Mouse (Mus musculus) hindbrain, postnatal 0 days (tissue): ENCODE data around the gene 2300003K06Rik. TPM values are rescaled to one million over a fixed set of nuclear protein-coding genes. Genes with fewer than 3 reads are reported as not detected.
"Not testable (repeated sequence)": the region's sequence is repeated elsewhere in the genome, so short reads cannot be mapped to it uniquely, and the experiment has no call there.

Experiments
- ATAC-seq: fragments of 200-750 bp; cut with Nextera tagmentation; 2 replicates; pipeline ENCODE4 v1.8.0; 2017; ENCODE audit warnings: mild to moderate bottlenecking, moderate TSS enrichment, moderate library complexity
- DNase-seq: peaks from one replicate; pipeline ENCODE4 v3.0.0-alpha.2; 2015; ENCODE audit warnings: low spot score
- H3K27ac ChIP-seq: fragments of 300-500 bp; sonication (generic); 2 replicates; pipeline ENCODE4 v1.5.1; 2014; ENCODE audit warnings: mild to moderate bottlenecking
- H3K27me3 ChIP-seq: fragments of 300-500 bp; sonication (generic); 2 replicates; pipeline ENCODE4 v1.6.1; 2014; ENCODE audit warnings: low read length, mixed read lengths; ENCODE audit not compliant: insufficient read depth
- H3K36me3 ChIP-seq: fragments of 300-500 bp; sonication (generic); 2 replicates; pipeline ENCODE4 v1.6.1; 2014; ENCODE audit warnings: low read length, mixed read lengths; ENCODE audit not compliant: insufficient read depth
- H3K4me1 ChIP-seq: fragments of 300-500 bp; sonication (generic); 2 replicates; pipeline ENCODE4 v1.6.1; 2014; ENCODE audit warnings: antibody characterized with exemption, low read length, mixed read lengths; ENCODE audit not compliant: insufficient read depth
- H3K4me2 ChIP-seq: fragments of 300-500 bp; sonication (generic); 2 replicates; pipeline ENCODE4 v1.6.1; 2014; ENCODE audit warnings: low read depth, mild to moderate bottlenecking, low read length, moderate library complexity, mixed read lengths
- H3K4me3 ChIP-seq: fragments of 300-500 bp; sonication (generic); 2 replicates; pipeline ENCODE4 v1.5.1; 2014; ENCODE audit warnings: low read length
- H3K9ac ChIP-seq: fragments of 300-500 bp; sonication (generic); replicated peaks from 2 replicates; pipeline ENCODE4 v1.6.1; 2014; ENCODE audit warnings: mild to moderate bottlenecking, low read length, moderate library complexity, mixed read lengths
- H3K9me3 ChIP-seq: fragments of 300-500 bp; sonication (generic); 2 replicates; pipeline ENCODE4 v1.6.1; 2016; ENCODE audit warnings: low read length, mixed read lengths
- CTCF ChIP-seq: IDR thresholded peaks from 2 replicates; pipeline ENCODE4 v1.5.1; 2016; ENCODE audit warnings: antibody characterized with exemption, control low read depth, low read depth
- WGBS: fragments of 180-500 bp; shearing (Covaris S2); extraction: QIAGEN DNeasy Blood & Tissue Kit; methylation state at CpG from one replicate; pipeline ENCODE4 v1.1.7; 2014; 5-methylcytosine and 5-hydroxymethylcytosine counted together
- polyA plus RNA-seq: library from polyadenylated mRNA; unstranded; fragments of >200 nt; fragmentation: Nextera tagmentation; extraction: Ambion mirVana; gene quantifications from 2 replicates; pipeline ENCODE4 v1.2.1, GENCODE M21; 2015
- total RNA-seq: library from RNA; depleted of rRNA; stranded (reverse); fragments of >200 nt; gene quantifications from 2 replicates; pipeline ENCODE4 v1.2.3, GENCODE M21; 2014

2300003K06Rik gene
- total and polyA plus RNA-seq, 2 experiments from 2014 or later, result not detected

DNA sequence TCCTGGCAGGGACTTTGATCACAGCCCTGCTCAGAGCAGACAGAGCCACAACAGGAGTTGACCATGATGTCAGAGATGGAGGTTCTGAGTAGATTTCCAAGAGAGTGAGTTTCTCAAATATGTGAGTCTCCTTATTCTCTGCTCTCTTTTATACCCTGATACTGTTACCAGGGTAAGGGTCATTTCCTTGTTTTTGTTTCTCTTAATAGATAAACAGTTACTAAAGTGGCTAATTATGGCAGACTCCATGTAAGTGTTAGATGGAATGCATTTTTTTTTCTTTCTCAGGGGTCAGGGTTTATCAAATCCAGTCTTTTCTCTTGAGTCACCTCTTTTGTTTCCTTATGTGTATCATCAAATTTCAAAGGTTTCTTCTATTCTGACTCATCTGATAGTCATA lies 13.6 kb upstream of the 2300003K06Rik start, which contains the start of gene Krtap4-16:
Gene Krtap4-16 (minus strand): TSS at position 101 of the 400 bp plus-strand sequence.
- Histone ChIP-seq H3K27me3 (no peaks in the 10 kb centered on the region), H3K9me3 (no peaks in the 10 kb centered on the region), H3K4me3 (no peak within 1 kb of the TSS), H3K27ac (no peak within 1 kb of the TSS), H3K4me1 (no peaks in the 10 kb centered on the region), H3K9ac (no peak within 1 kb of the TSS), H3K4me2 (no peak within 1 kb of the TSS), H3K36me3 (no peaks in the 10 kb centered on the region)
- no peak for TF ChIP-seq CTCF
- ATAC-seq (no peak), DNase-seq (no peak)

DNA sequence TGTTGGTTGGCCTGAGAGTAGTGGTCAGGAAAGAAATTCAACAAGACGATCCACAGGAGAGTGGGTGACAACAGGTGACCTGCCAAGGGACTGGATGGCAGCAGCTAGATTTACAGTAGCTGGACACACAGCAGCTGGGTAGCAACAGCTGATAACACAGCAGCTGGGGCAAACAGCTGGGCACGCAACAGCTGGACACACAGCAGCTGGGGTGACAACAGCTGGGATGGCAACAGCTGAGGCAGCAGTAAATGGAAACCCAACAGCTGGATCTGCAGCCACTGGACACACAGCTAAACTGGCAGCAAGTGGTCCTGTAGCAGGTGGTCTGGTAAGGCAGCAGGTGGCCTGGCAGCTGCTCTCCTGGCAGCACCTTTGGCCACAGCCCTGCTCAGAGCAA lies 8.9 kb upstream of the 2300003K06Rik start:
- Histone ChIP-seq H3K9ac (no peak overlapping the region), H3K4me2 (no peak overlapping the region), H3K9me3 (no peaks in the 10 kb centered on the region), H3K4me3 (no peak overlapping the region), H3K4me1 (no peaks in the 10 kb centered on the region), H3K36me3 (no peaks in the 10 kb centered on the region), H3K27me3 (no peaks in the 10 kb centered on the region), H3K27ac (no peak overlapping the region)
- DNase-seq, result no peak
- ATAC-seq, result no peak
- WGBS, result 84% methylated on average over 2 of the region's 2 CpGs
- TF ChIP-seq CTCF, result no peak

DNA sequence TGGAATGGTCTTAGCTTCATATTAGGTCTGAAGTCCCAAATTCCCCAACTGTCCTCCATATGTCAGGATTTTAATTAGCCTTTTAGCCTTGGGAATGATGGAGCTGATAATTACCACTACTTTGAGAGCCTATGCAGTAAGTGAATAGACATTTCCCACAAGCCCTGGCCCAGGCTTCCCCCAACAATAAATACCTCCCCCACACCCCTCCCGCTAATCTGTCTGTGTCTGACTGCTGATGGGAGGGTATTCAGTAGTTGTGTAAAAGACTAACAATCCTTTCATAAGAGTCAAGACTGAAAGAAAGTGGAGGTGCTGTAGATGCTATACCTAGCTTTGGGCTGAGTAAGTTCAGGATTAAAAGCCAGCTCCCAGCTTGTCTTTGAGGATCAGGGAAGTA lies 4.3 kb upstream of the 2300003K06Rik start:
- Histone ChIP-seq H3K36me3 (no peaks in the 10 kb centered on the region), H3K4me1 (no peaks in the 10 kb centered on the region), H3K4me3 (no peak overlapping the region), H3K27ac (no peak overlapping the region), H3K9me3 (no peaks in the 10 kb centered on the region), H3K4me2 (no peak overlapping the region), H3K9ac (no peak overlapping the region), H3K27me3 (no peaks in the 10 kb centered on the region)
- no peak for ATAC-seq
- WGBS, result 78% methylated on average over 1 of the region's 1 CpGs
- TF ChIP-seq CTCF, result no peak
- no peak for DNase-seq

DNA sequence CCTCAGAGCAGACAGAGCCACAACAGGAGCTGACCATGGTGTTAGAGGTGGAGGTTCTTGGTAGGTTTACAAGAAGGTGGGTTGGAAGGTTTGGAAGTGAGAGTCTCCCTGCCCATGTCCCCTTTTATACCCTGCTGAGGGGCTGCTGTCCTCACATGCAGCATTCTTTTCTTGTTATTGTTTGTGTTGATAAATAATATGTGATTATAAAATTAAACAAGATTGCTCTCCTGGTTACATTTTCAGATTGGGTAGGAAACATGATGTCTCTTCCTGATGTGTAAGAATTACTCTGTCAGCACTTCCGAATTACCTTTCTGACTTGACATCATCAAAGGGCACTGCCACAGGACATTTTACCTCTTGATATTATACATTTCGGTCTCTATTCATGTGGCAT lies 22.3 kb downstream of the 2300003K06Rik start, which contains the start of gene Gm11564:
Gene Gm11564 (minus strand): TSS at position 101 of the 400 bp plus-strand sequence.
- not testable (repeated sequence) for H3K27ac ChIP-seq, H3K4me3 ChIP-seq, ATAC-seq, H3K9me3 ChIP-seq, H3K9ac ChIP-seq, DNase-seq, H3K36me3 ChIP-seq, H3K4me2 ChIP-seq, H3K4me1 ChIP-seq, H3K27me3 ChIP-seq
- 95% methylated on average over 2 of the region's 2 CpGs for WGBS

DNA sequence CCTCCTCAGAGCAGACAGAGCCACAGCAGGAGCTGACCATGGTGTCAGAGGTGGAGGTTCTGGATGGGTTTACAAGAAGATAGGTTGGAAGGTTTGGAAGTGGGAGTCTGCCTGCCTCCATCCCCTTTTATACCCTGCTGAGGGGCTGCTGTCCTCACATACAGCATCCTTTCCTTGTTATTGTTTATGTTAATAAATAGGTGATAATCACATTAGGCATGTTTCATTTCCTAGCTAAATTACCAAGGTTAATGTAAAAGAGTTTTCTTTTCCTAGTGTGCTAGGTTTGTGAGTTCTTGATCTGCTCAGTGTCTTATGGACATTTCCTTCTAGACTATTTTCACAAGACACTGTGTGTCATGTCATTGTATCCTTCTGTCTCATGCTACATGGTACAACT lies 28.1 kb downstream of the 2300003K06Rik start, which contains the start of gene Krtap4-13:
Gene Krtap4-13 (minus strand): TSS at position 101 of the 400 bp plus-strand sequence.
- not testable (repeated sequence) for H3K9ac ChIP-seq, ATAC-seq, H3K4me2 ChIP-seq, H3K9me3 ChIP-seq, H3K27me3 ChIP-seq, H3K4me3 ChIP-seq, H3K27ac ChIP-seq, H3K36me3 ChIP-seq, H3K4me1 ChIP-seq, DNase-seq

DNA sequence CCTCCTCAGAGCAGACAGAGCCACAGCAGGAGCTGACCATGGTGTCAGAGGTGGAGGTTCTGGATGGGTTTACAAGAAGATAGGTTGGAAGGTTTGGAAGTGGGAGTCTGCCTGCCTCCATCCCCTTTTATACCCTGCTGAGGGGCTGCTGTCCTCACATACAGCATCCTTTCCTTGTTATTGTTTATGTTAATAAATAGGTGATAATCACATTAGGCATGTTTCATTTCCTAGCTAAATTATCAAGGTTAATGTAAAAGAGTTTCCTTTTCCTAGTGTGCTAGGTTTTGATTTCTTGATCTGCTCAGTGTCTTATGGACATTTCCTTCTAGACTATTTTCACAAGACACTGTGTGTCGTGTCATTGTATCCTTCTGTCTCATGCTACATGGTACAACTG lies 33.5 kb downstream of the 2300003K06Rik start, which contains the start of gene Gm11554:
Gene Gm11554 (minus strand): TSS at position 101 of the 400 bp plus-strand sequence.
- DNase-seq, H3K27ac ChIP-seq, H3K36me3 ChIP-seq, ATAC-seq, H3K4me3 ChIP-seq, H3K27me3 ChIP-seq, H3K9ac ChIP-seq, H3K9me3 ChIP-seq, H3K4me2 ChIP-seq, H3K4me1 ChIP-seq: not testable (repeated sequence)
- no CpG with 5 or more reads among the region's 1 CpGs for WGBS

DNA sequence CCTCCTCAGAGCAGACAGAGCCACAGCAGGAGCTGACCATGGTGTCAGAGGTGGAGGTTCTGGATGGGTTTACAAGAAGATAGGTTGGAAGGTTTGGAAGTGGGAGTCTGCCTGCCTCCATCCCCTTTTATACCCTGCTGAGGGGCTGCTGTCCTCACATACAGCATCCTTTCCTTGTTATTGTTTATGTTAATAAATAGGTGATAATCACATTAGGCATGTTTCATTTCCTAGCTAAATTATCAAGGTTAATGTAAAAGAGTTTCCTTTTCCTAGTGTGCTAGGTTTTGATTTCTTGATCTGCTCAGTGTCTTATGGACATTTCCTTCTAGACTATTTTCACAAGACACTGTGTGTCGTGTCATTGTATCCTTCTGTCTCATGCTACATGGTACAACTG lies 39.0 kb downstream of the 2300003K06Rik start, which contains the start of gene Gm11569:
Gene Gm11569 (minus strand): TSS at position 101 of the 400 bp plus-strand sequence.
- WGBS, result no CpG with 5 or more reads among the region's 1 CpGs
- not testable (repeated sequence) for H3K4me2 ChIP-seq, DNase-seq, H3K27me3 ChIP-seq, H3K4me1 ChIP-seq, ATAC-seq, H3K9me3 ChIP-seq, H3K4me3 ChIP-seq, H3K36me3 ChIP-seq, H3K9ac ChIP-seq, H3K27ac ChIP-seq
